Mouse (Mus musculus) thymus, adult 2 months (tissue): Measurements from ENCODE around the gene Tmem181a.
"Not testable (repeated sequence)": the region's sequence is repeated elsewhere in the genome, so short reads cannot be mapped to it uniquely, and the experiment has no call there.

Experiments used
- CTCF ChIP-seq: fragments of 200-500 bp; IDR thresholded peaks from 2 replicates; pipeline ENCODE4 v1.5.1; 2012; ENCODE audit warnings: mild to moderate bottlenecking, control low read depth, low read length, moderate library complexity, borderline replicate concordance; ENCODE audit not compliant: control insufficient read depth, poor library complexity, insufficient read depth; ENCODE audit errors: extremely low read depth
- POLR2A ChIP-seq: fragments of 200-500 bp; IDR thresholded peaks from 2 replicates; pipeline ENCODE4 v1.6.1; 2012; ENCODE audit warnings: mild to moderate bottlenecking, low read length, control low read depth, moderate library complexity; ENCODE audit not compliant: control insufficient read depth, poor library complexity, insufficient read depth; ENCODE audit errors: extremely low read depth

- not testable (repeated sequence) for TF ChIP-seq POLR2A, CTCF
These were observed 56.1 kb downstream of the Tmem181a start for GRCm38 (mm10) chr17:6312755-6313154.
